Mouse (Mus musculus) lung, adult 2 months (tissue): Measurements from ENCODE around the gene Cela2a.

Experiments
- CTCF ChIP-seq: fragments of 200-500 bp; IDR thresholded peaks from 2 replicates; pipeline ENCODE4 v1.5.1; 2011; ENCODE audit warnings: mild to moderate bottlenecking, low read length, control low read depth; ENCODE audit not compliant: insufficient read depth
- POLR2A ChIP-seq: fragments of 200-500 bp; IDR thresholded peaks from 2 replicates; pipeline ENCODE4 v1.6.1; 2011; ENCODE audit warnings: low read depth, mild to moderate bottlenecking, control low read depth, low read length, borderline replicate concordance; ENCODE audit errors: extremely low read depth

GRCm38 (mm10) chr4:141871333-141871725 is 45.4 kb upstream of the Cela2a start:
- TF ChIP-seq POLR2A (no peak), CTCF (no peak)
